Mouse (Mus musculus) heart, postnatal 0 days (tissue): ENCODE results near the gene Prkg1. TPM values are rescaled to one million over a fixed set of nuclear protein-coding genes. Genes with fewer than 3 reads are reported as not detected.

Source experiments
- ATAC-seq: fragments of 200-750 bp; cut with Nextera tagmentation; 2 replicates; pipeline ENCODE4 v1.8.0; 2017; ENCODE audit warnings: low read depth, moderate number of reproducible peaks, moderate library complexity; ENCODE audit not compliant: insufficient read depth
- DNase-seq: peaks from one replicate; pipeline ENCODE4 v3.0.0-alpha.2; 2016; ENCODE audit warnings: low spot score
- H3K27ac ChIP-seq: fragments of 300-500 bp; sonication (generic); 2 replicates; pipeline ENCODE4 v1.5.1; 2014; ENCODE audit warnings: low read depth, mild to moderate bottlenecking
- H3K27me3 ChIP-seq: fragments of 300-500 bp; sonication (generic); 2 replicates; pipeline ENCODE4 v1.6.1; 2014; ENCODE audit warnings: low read length, mixed read lengths; ENCODE audit not compliant: control insufficient read depth, insufficient read depth
- H3K36me3 ChIP-seq: fragments of 300-500 bp; sonication (generic); replicated peaks from 2 replicates; pipeline ENCODE4 v1.6.1; 2014; ENCODE audit warnings: low read length, mixed read lengths; ENCODE audit not compliant: control insufficient read depth, insufficient read depth
- H3K4me1 ChIP-seq: fragments of 300-500 bp; sonication (generic); 2 replicates; pipeline ENCODE4 v1.6.1; 2014; ENCODE audit warnings: antibody characterized with exemption; ENCODE audit not compliant: control insufficient read depth, insufficient read depth
- H3K4me2 ChIP-seq: fragments of 300-500 bp; sonication (generic); 2 replicates; pipeline ENCODE4 v1.6.1; 2014; ENCODE audit warnings: low read depth, mild to moderate bottlenecking, low read length, moderate library complexity
- H3K4me3 ChIP-seq: fragments of 300-500 bp; sonication (generic); 2 replicates; pipeline ENCODE4 v1.5.1; 2014; ENCODE audit warnings: low read depth, low read length
- H3K9ac ChIP-seq: fragments of 300-500 bp; sonication (generic); replicated peaks from 2 replicates; pipeline ENCODE4 v1.6.1; 2014; ENCODE audit warnings: low read depth, low read length, mixed read lengths
- H3K9me3 ChIP-seq: fragments of 300-500 bp; sonication (generic); replicated peaks from 2 replicates; pipeline ENCODE4 v1.6.1; 2016; ENCODE audit warnings: low read length; ENCODE audit not compliant: control insufficient read depth
- CTCF ChIP-seq: IDR thresholded peaks from 2 replicates; pipeline ENCODE4 v1.5.1; 2016; ENCODE audit warnings: antibody characterized with exemption, control low read depth, low read depth
- EP300 ChIP-seq: IDR thresholded peaks from 2 replicates; pipeline ENCODE4 v1.6.1; 2016; ENCODE audit warnings: antibody characterized with exemption, low read depth
- WGBS: fragments of 180-500 bp; shearing (Covaris S2); extraction: QIAGEN DNeasy Blood & Tissue Kit; methylation state at CpG from one replicate; pipeline ENCODE4 v1.1.7; 2014; 5-methylcytosine and 5-hydroxymethylcytosine counted together
- polyA plus RNA-seq: library from polyadenylated mRNA; unstranded; fragments of >200 nt; fragmentation: Nextera tagmentation; extraction: Ambion mirVana; gene quantifications from 2 replicates; pipeline ENCODE4 v1.2.1, GENCODE M21; 2015
- total RNA-seq: library from RNA; depleted of rRNA; stranded (reverse); fragments of >200 nt; gene quantifications from 2 replicates; pipeline ENCODE4 v1.2.3, GENCODE M21; 2014; ENCODE audit warnings: low replicate concordance

The Prkg1 gene
- total and polyA plus RNA-seq, 2 experiments from 2014 or later: 4.5 to 14.6 TPM

DNA sequence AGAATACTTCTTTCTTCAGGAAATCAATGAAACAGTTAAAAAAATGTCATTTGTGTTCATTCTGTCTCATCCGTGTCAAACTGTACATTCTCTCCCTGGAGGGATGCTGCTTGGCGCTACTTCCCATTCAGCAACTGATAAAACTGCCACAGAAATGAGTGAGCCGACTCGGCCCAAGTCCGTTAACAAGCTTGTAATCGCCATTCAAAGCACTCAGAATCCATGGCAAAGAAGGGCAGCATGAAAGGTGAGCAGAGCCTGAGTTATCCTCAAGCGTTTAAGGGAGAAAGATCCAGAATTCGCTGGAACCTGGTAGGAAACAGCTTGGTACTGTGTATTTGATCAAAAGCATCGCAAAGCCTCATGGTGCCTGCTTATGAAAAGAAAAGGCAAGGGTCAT, 339.6 kb downstream of the Prkg1 start:
- Histone ChIP-seq H3K4me2 (no peak overlapping the region), H3K27me3 (no peaks in the 10 kb centered on the region), H3K4me1 (0 out of 2 replicates have a peak, but pooled peaks cover 5% of the 10 kb centered on the region), H3K9me3 (no peaks in the 10 kb centered on the region), H3K36me3 (no peaks in the 10 kb centered on the region), H3K9ac (no peak overlapping the region), H3K27ac (no peak overlapping the region), H3K4me3 (no peak overlapping the region)
- DNase-seq (no peak), ATAC-seq (no peak)
- 44% methylated on average over 9 of the region's 9 CpGs for WGBS
- no peak for TF ChIP-seq CTCF
- TF ChIP-seq EP300: no peak

- Histone ChIP-seq H3K4me1 (0 out of 2 replicates have a peak, but pooled peaks cover 5% of the 10 kb centered on the region), H3K27ac (no peak overlapping the region), H3K9ac (no peak overlapping the region), H3K4me2 (no peak overlapping the region), H3K9me3 (no peaks in the 10 kb centered on the region), H3K4me3 (no peak overlapping the region), H3K36me3 (no peaks in the 10 kb centered on the region), H3K27me3 (no peaks in the 10 kb centered on the region)
- DNase-seq: no peak
- TF ChIP-seq CTCF (no peak), EP300 (no peak)
- ATAC-seq: no peak
- WGBS: 34% methylated on average over 5 of the region's 5 CpGs
These were observed 340.5 kb downstream of the Prkg1 start for GRCm38 (mm10) chr19:31424319-31424718.

DNA sequence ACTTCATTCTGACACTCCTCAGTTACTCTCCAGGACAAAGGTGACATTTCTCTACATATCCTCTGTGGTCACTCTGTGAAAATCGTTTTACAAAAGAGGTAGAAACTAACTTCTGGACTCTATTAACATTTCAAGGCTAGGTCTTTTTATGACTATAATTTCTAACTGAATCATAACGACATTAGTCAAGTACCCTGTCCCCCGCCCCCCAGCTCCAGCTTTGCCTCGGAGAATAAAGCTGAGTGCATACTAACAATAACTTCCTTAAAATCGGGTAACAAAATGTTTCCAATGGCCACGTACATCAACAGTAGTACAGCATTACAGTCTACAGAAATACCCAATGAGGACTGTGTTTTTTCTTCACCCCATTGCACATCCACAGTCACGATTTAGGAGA, 351.3 kb downstream of the Prkg1 start:
- Histone ChIP-seq H3K9me3 (no peaks in the 10 kb centered on the region), H3K4me2 (no peak overlapping the region), H3K9ac (no peak overlapping the region), H3K27ac (no peak overlapping the region), H3K4me1 (no peaks in the 10 kb centered on the region), H3K4me3 (no peak overlapping the region), H3K27me3 (no peaks in the 10 kb centered on the region), H3K36me3 (no peaks in the 10 kb centered on the region)
- ATAC-seq (no peak), DNase-seq (no peak)
- 81% methylated on average over 7 of the region's 7 CpGs for WGBS
- TF ChIP-seq CTCF: no peak
- TF ChIP-seq EP300: no peak

DNA sequence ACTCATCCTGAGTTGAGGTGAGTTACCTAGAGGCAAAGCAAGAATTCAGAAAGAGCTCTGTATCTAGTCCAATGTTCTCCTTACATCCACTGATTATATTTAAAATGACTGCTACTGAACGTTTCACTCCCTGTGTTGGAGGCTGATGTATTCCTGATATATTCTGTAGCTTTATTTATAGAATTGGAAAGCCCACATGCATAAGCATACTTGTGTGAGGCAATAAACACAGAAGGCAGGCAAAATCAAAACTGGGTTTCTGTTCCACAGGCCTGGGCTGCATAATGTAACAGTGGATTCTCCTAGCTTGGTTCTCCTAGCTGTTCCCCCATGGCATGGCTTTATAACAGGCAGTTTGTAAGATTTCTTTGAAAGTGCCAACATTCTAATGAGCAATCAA, 368.7 kb downstream of the Prkg1 start:
- no peak for ATAC-seq
- no peaks in the 10 kb centered on the region for H3K36me3 ChIP-seq
- 38% methylated on average over 1 of the region's 1 CpGs for WGBS
- no peak overlapping the region for H3K4me3 ChIP-seq
- no peaks in the 10 kb centered on the region for H3K4me1 ChIP-seq
- no peak overlapping the region for H3K4me2 ChIP-seq
- no peak overlapping the region for H3K27ac ChIP-seq
- TF ChIP-seq EP300 (no peak), CTCF (no peak)
- H3K9ac ChIP-seq: no peak overlapping the region
- DNase-seq: no peak
- H3K27me3 ChIP-seq: no peaks in the 10 kb centered on the region
- H3K9me3 ChIP-seq: no peaks in the 10 kb centered on the region

- WGBS: 82% methylated on average over 3 of the region's 3 CpGs
- DNase-seq (no peak), ATAC-seq (no peak)
- Histone ChIP-seq H3K36me3 (no peaks in the 10 kb centered on the region), H3K4me2 (no peak overlapping the region), H3K27ac (no peak overlapping the region), H3K4me1 (no peaks in the 10 kb centered on the region), H3K9me3 (no peaks in the 10 kb centered on the region), H3K9ac (no peak overlapping the region), H3K4me3 (no peak overlapping the region), H3K27me3 (no peaks in the 10 kb centered on the region)
- TF ChIP-seq CTCF (no peak), EP300 (no peak)
These were observed 379.5 kb downstream of the Prkg1 start for GRCm38 (mm10) chr19:31385353-31385752.

- H3K9ac ChIP-seq: no peak overlapping the region
- no peaks in the 10 kb centered on the region for H3K36me3 ChIP-seq
- ATAC-seq (0 out of 2 replicates have a peak, but pooled peaks have one; percentile 62), DNase-seq (no peak)
- WGBS: 51% methylated on average over 5 of the region's 5 CpGs
- H3K9me3 ChIP-seq: no peaks in the 10 kb centered on the region
- no peak overlapping the region for H3K4me2 ChIP-seq
- no peak overlapping the region for H3K27ac ChIP-seq
- no peaks in the 10 kb centered on the region for H3K27me3 ChIP-seq
- no peak overlapping the region for H3K4me3 ChIP-seq
- TF ChIP-seq CTCF (no peak), EP300 (no peak)
- H3K4me1 ChIP-seq: no peaks in the 10 kb centered on the region
These were observed 381.0 kb downstream of the Prkg1 start for GRCm38 (mm10) chr19:31383881-31384280.
